In the genomic region with DNA sequence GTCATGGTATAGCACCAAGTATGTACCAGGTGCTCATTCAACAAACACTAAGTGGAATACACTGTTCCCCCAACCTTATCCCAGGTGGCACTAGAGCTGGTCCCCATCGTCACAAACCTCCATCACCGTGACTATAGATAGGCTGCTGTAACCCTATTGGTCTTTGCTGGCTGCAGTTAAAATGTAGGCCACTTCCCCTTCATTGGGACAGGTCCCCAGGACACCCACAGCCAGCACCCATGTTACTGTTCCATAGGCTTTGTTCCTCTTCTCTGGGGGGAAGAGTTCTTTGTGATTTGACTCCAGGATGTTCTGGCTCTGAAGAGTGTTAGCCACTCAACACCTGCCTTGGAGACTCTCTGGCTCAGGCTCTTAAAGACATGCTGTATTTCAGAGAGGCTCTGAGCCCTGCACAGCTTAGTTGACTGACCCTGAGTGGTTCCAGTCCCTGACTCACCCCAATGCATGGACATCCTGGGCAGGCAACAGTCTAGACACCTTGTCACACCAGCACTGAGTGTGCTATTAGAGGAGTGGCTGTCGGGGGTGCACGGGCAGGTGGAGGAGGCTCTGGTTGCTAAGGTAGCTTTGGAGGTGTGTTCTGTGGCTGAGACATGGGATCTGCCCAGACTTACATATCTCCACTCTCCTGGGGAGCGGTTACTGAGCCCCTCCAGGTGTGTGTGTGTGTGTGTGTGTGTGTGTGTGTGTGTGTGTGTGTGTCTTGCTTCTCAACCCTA, we compare ENCODE assay signal across 20 mouse cellular contexts.
DNase-seq lines count a peak whose midpoint lies in the region; ATAC-seq and TF ChIP-seq lines count a peak whose summit lies in the region.
"Had no signal": no experiment of that assay in that cellular context is flagged by ENCODE, and none has a peak within 500 bp of the region (broad histone marks: within the 10 kb centered on the region; RNA-seq: fewer than 3 reads in every experiment).

No protein-coding gene starts in this region.

- no peak overlapping the region for H3K9ac ChIP-seq in lung, postnatal 0 days (replicated peaks; ENCODE audit: low read depth)
- H3K9ac ChIP-seq in stomach, postnatal 0 days (ENCODE audit: low read length), result no peak overlapping the region
- H3K9ac ChIP-seq in heart, adult 2 months (ENCODE audit: low read depth, low read length), result no peak overlapping the region
- H3K9ac ChIP-seq: heart, embryonic 15.5 days; hindbrain, embryonic 13.5 days; liver, embryonic 14.5 days; neural tube, embryonic 15.5 days had no signal

- H3K27me3 ChIP-seq in lung, postnatal 0 days (replicated peaks; ENCODE audit: insufficient read depth, low read length), result no peaks in the 10 kb centered on the region
- no peaks in the 10 kb centered on the region for H3K27me3 ChIP-seq in stomach, postnatal 0 days (ENCODE audit: control insufficient read depth, insufficient read depth, low read length)
- H3K27me3 ChIP-seq in heart, adult 2 months (ENCODE audit: control insufficient read depth, insufficient read depth, low read length), result no peaks in the 10 kb centered on the region
- H3K27me3 ChIP-seq: hindbrain, embryonic 13.5 days; neural tube, embryonic 15.5 days had no signal

- no peak overlapping the region for H3K4me2 ChIP-seq in lung, postnatal 0 days (replicated peaks; ENCODE audit: low read depth, low read length)
- H3K4me2 ChIP-seq in stomach, postnatal 0 days (replicated peaks; ENCODE audit: low read depth), result no peak overlapping the region
- H3K4me2 ChIP-seq: heart, embryonic 15.5 days; hindbrain, embryonic 13.5 days; midbrain, embryonic 11.5 days; neural tube, embryonic 15.5 days had no signal

- H3K36me3 ChIP-seq in lung, postnatal 0 days (ENCODE audit: insufficient read depth, low read length), result no peaks in the 10 kb centered on the region
- no peaks in the 10 kb centered on the region for H3K36me3 ChIP-seq in stomach, postnatal 0 days (ENCODE audit: control insufficient read depth, insufficient read depth, low read length)
- no peaks in the 10 kb centered on the region for H3K36me3 ChIP-seq in heart, adult 2 months (ENCODE audit: control insufficient read depth, insufficient read depth, low read length)
- H3K36me3 ChIP-seq: heart, embryonic 15.5 days; hindbrain, embryonic 13.5 days; neural tube, embryonic 15.5 days had no signal

- no peak for TF ChIP-seq POLR2A in heart, adult 2 months (IDR thresholded peaks at IDR 0.05; ENCODE audit: insufficient read depth, low read depth, low read length)

- TF ChIP-seq CTCF in layer of hippocampus, adult 2 months (conservative IDR thresholded peaks at IDR 0.05), result no peak
- no peak for TF ChIP-seq CTCF in lung, postnatal 0 days (IDR thresholded peaks at IDR 0.05)
- TF ChIP-seq CTCF in stomach, postnatal 0 days (IDR thresholded peaks at IDR 0.05; ENCODE audit: low read depth), result no peak
- no peak for TF ChIP-seq CTCF in heart, adult 2 months (IDR thresholded peaks at IDR 0.05)

- DNase-seq in layer of hippocampus, adult 2 months (ENCODE audit: low spot score in 2 of 2), result no peak
- no peak for DNase-seq in layer of hippocampus, adult 8-10 months (ENCODE audit: low spot score in 2 of 2)
- DNase-seq in lung, postnatal 0 days (ENCODE audit: low spot score), result peak; percentile 61
- DNase-seq in lung, postnatal 14 days, result no peak
- DNase-seq in stomach, postnatal 0 days (ENCODE audit: low spot score), result peak; percentile 61
- DNase-seq in heart, adult 2 months, result no peak
- DNase-seq in right cerebral cortex, postnatal 36 days (ENCODE audit: low spot score in 2 of 2), result no peak
- DNase-seq: adrenal gland, postnatal 25 days; gastrocnemius, postnatal 10 days; heart, postnatal 36 days; kidney, adult 18-20 months; thymus, postnatal 25 days had no signal

- H3K4me3 ChIP-seq in layer of hippocampus, adult 2 months, result peak overlapping the region; percentile 28; the same call in 1 of the 2 replicates
- H3K4me3 ChIP-seq in lung, postnatal 0 days (ENCODE audit: low read depth, low read length), result no peak overlapping the region
- no peak overlapping the region for H3K4me3 ChIP-seq in stomach, postnatal 0 days (ENCODE audit: low read depth, low read length)
- H3K4me3 ChIP-seq in heart, adult 2 months, result no peak overlapping the region
- H3K4me3 ChIP-seq: forebrain, embryonic 10.5 days; heart, embryonic 15.5 days; hindbrain, embryonic 13.5 days; neural tube, embryonic 15.5 days had no signal

- TF ChIP-seq EP300 in lung, postnatal 0 days (IDR thresholded peaks at IDR 0.05), result 0 out of 2 replicates have a peak, but pooled peaks have one; percentile 38
- no peak for TF ChIP-seq EP300 in stomach, postnatal 0 days (optimal IDR thresholded peaks at IDR 0.05)
- TF ChIP-seq EP300 in heart, adult 2 months (IDR thresholded peaks at IDR 0.05; ENCODE audit: insufficient read depth, low read depth, low read length), result no peak

- intact Hi-C loops in heart, adult 2 months (cut with DNase I), result no loop called here

- ATAC-seq in lung, postnatal 0 days, result peak; percentile 90
- peak; percentile 65 for ATAC-seq in megakaryocyte progenitor cell, adult 5-6 weeks (replicated peaks; ENCODE audit: poor library complexity)
- ATAC-seq in stomach, postnatal 0 days (ENCODE audit: low FRiP score, low TSS enrichment), result peak; percentile 83

- 57% methylated on average over 5 of the region's 5 CpGs for WGBS in lung, postnatal 0 days
- 73% methylated on average over 5 of the region's 5 CpGs for WGBS in stomach, postnatal 0 days
- WGBS in heart, adult 2 months, result 87% methylated on average over 5 of the region's 5 CpGs

- H3K27ac ChIP-seq in layer of hippocampus, adult 2 months, result peak overlapping the region; percentile 81
- H3K27ac ChIP-seq in lung, postnatal 0 days (ENCODE audit: low read length), result peak overlapping the region; percentile 26
- H3K27ac ChIP-seq in stomach, postnatal 0 days (replicated peaks), result no peak overlapping the region
- no peak overlapping the region for H3K27ac ChIP-seq in heart, adult 2 months
- H3K27ac ChIP-seq: forebrain, embryonic 10.5 days; heart, embryonic 15.5 days; hindbrain, embryonic 13.5 days; liver, embryonic 14.5 days; macrophage; neural tube, embryonic 15.5 days had no signal

- no peaks in the 10 kb centered on the region for H3K9me3 ChIP-seq in lung, postnatal 0 days (ENCODE audit: low read length)
- H3K9me3 ChIP-seq in stomach, postnatal 0 days (ENCODE audit: control insufficient read depth, low read length), result no peaks in the 10 kb centered on the region
- H3K9me3 ChIP-seq: forebrain, embryonic 10.5 days; heart, embryonic 15.5 days; hindbrain, embryonic 13.5 days; neural tube, embryonic 15.5 days had no signal

- H3K79me2 ChIP-seq in heart, adult 2 months (replicated peaks; ENCODE audit: control insufficient read depth, insufficient read depth, low read length), result no peaks in the 10 kb centered on the region; the same call in 1 of the 2 replicates

- H3K4me1 ChIP-seq in lung, postnatal 0 days (ENCODE audit: insufficient read depth, low read depth, low read length), result no peaks in the 10 kb centered on the region
- peaks cover 4% of the 10 kb centered on the region for H3K4me1 ChIP-seq in stomach, postnatal 0 days (replicated peaks; ENCODE audit: control insufficient read depth, insufficient read depth)
- peaks cover 7% of the 10 kb centered on the region for H3K4me1 ChIP-seq in heart, adult 2 months (ENCODE audit: control insufficient read depth, insufficient read depth, low read length)
- H3K4me1 ChIP-seq: heart, embryonic 15.5 days had no signal

Comparison
In these comparisons a context has a peak if more than half of its experiments do, and no peak if none do; other contexts are left out.
1. DNase-seq: peak in lung, postnatal 0 days (single experiment) and stomach, postnatal 0 days (single experiment); none in layer of hippocampus, adult 2 months (0 of 2), layer of hippocampus, adult 8-10 months (0 of 2), lung, postnatal 14 days (single experiment), heart, adult 2 months (0 of 2) and right cerebral cortex, postnatal 36 days (0 of 2).
2. H3K27ac ChIP-seq: peak in layer of hippocampus, adult 2 months (single experiment) and lung, postnatal 0 days (single experiment); none in stomach, postnatal 0 days (single experiment) and heart, adult 2 months (single experiment).
3. Peak in every context shown above with its lines, with median percentiles within 50 percentile points of each other: ATAC-seq.